Mouse (Mus musculus): Measurements from ENCODE around the gene Dusp15.

DNA sequence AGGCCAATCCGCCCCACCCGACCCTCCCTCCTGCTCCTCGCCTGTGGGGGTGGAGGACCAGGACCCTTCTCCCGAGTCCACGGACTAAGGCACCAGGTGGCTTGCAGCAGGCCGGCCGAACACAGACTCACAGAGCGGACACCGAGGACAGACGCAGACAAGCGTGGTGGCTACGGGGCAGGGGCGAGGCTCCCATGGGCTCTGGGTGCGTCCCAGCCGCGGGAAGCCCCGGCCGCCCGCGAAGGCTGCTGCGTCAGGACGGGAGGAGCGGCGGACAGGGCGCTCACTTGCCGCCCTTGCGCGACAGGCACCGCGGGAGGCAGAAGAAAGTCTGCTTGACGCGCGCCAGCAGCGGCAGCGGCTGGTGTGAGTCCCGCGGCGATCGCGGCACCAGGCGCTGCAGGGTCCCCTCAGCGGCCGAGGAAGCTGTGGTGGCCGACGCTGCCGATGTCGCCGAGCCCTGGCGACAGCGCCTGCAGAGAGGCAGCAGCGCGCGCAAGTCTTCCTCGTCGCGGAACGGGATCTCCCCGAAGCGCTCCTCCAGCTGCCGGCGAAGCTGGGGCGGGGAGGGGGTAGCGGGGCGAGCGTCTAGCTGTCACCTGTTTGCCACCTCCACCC, 8.5 kb downstream of the Dusp15 start:
- TF ChIP-seq ZC3H11A (IDR thresholded peaks at IDR 0.05; ENCODE audit: borderline replicate concordance, low read depth, low read length): no peak
- TF ChIP-seq CHD2 (IDR thresholded peaks at IDR 0.05; ENCODE audit: low read depth, low read length): no peak
- TF ChIP-seq HCFC1 (IDR thresholded peaks at IDR 0.05; ENCODE audit: borderline replicate concordance, insufficient read depth, low read length): no peak
